Comparison of ENCODE assay signal across 24 mouse cellular contexts in genomic region chr12:100928286-100928685, GRCm38 (mm10). TPM values are rescaled to one million over a fixed set of nuclear protein-coding genes. Genes with fewer than 3 reads are reported as not detected.
A peak's percentile ranks its signal among the peaks of the same experiment; 100 is the strongest.
DNase-seq lines count a peak whose midpoint lies in the region; TF ChIP-seq lines count a peak whose summit lies in the region.
"Had no signal": no experiment of that assay in that cellular context is flagged by ENCODE, and none has a peak within 500 bp of the region (broad histone marks: within the 10 kb centered on the region; RNA-seq: fewer than 3 reads in every experiment).

No protein-coding gene starts in this region.

- H3K4me3 ChIP-seq in spleen, adult 2 months (ENCODE audit: extremely low read depth, insufficient read depth, insufficient read length): no peak overlapping the region
- H3K4me3 ChIP-seq: embryonic facial prominence, embryonic 10.5 days; embryonic facial prominence, embryonic 13.5 days; erythroblast, embryonic 14.5 days; forebrain, embryonic 12.5 days; forebrain, embryonic 15.5 days; heart, adult 2 months; heart, embryonic 10.5 days; heart, embryonic 13.5 days; hindbrain, embryonic 12.5 days had no signal

- peaks cover 5% of the 10 kb centered on the region; the same call in 1 of the 2 replicates for H3K4me1 ChIP-seq in spleen, adult 2 months (ENCODE audit: control insufficient read depth, insufficient read depth, insufficient read length)
- H3K4me1 ChIP-seq: embryonic facial prominence, embryonic 10.5 days; embryonic facial prominence, embryonic 13.5 days; forebrain, embryonic 12.5 days; forebrain, embryonic 15.5 days; heart, embryonic 13.5 days; hindbrain, embryonic 12.5 days had no signal

- no peak for TF ChIP-seq POLR2A in spleen, adult 2 months (IDR thresholded peaks at IDR 0.05; ENCODE audit: low read depth, low read length)

- no peaks in the 10 kb centered on the region for H3K27me3 ChIP-seq in spleen, adult 2 months (ENCODE audit: control insufficient read depth, insufficient read depth, low read length)
- H3K27me3 ChIP-seq in splenic B cell, adult 2 months (ENCODE audit: control insufficient read depth, insufficient read depth, low read length, poor library complexity, severe bottlenecking): no peaks in the 10 kb centered on the region
- H3K27me3 ChIP-seq: embryonic facial prominence, embryonic 13.5 days; forebrain, embryonic 12.5 days; forebrain, embryonic 15.5 days; heart, embryonic 13.5 days; hindbrain, embryonic 12.5 days had no signal

- no peak for DNase-seq in spleen, adult 2 months (ENCODE audit: low read depth in 1 of 2, low spot score in 2 of 2)
- no peak for DNase-seq in spleen, postnatal 10 days (ENCODE audit: low spot score in 2 of 2)
- DNase-seq in B cell, adult 2 months: peak; percentile 37 to 51
- DNase-seq in induced T-regulatory cell, adult 2 months (ENCODE audit: low read depth): peak; percentile 52
- DNase-seq in splenic B cell, adult 2 months (ENCODE audit: low read depth, low spot score): peak; percentile 69
- DNase-seq in testis, postnatal 14 days (ENCODE audit: low spot score): no peak
- no peak for DNase-seq in embryo, embryonic 11 days
- DNase-seq: adrenal gland, postnatal 10 days; cerebellum, adult 11 months; cerebellum, adult 2 months; cerebellum, adult 9-11 months; cerebellum, postnatal 25 days; gastrocnemius, postnatal 10 days; gastrocnemius, postnatal 36 days; heart, adult 2 months; heart, postnatal 14 days had no signal

- peaks cover 61% of the 10 kb centered on the region for H3K36me3 ChIP-seq in spleen, adult 2 months (ENCODE audit: control insufficient read depth, insufficient read depth, low read length)
- H3K36me3 ChIP-seq in splenic B cell, adult 2 months (ENCODE audit: control insufficient read depth, insufficient read depth, low read length, poor library complexity, severe bottlenecking): peaks cover 25% of the 10 kb centered on the region

- TF ChIP-seq CTCF in spleen, adult 2 months (IDR thresholded peaks at IDR 0.05; ENCODE audit: extremely low read depth, insufficient read depth, insufficient read length, insufficient replicate concordance): no peak

- H3K27ac ChIP-seq in spleen, adult 2 months (ENCODE audit: insufficient read depth, low read length): peak overlapping the region; percentile 19; the same call in 1 of the 2 replicates
- H3K27ac ChIP-seq: embryonic facial prominence, embryonic 10.5 days; embryonic facial prominence, embryonic 13.5 days; forebrain, embryonic 12.5 days; forebrain, embryonic 15.5 days; heart, adult 2 months; heart, embryonic 10.5 days; heart, embryonic 13.5 days; hindbrain, embryonic 12.5 days had no signal

- 58% methylated on average over 9 of the region's 9 CpGs for WGBS in spleen, adult 2 months

RNA-seq across cellular contexts. Expression of gene Gpr68, which starts 20.3 kb away (rescaled TPM):
- polyA plus RNA-seq in spleen, adult 2 months (2012; rRNA removed): 14.0 and 18.2 TPM in 2 replicates
- polyA plus RNA-seq: erythroblast, embryonic 14.5 days had no signal

Comparison
In these comparisons a context has a peak if more than half of its experiments do, and no peak if none do; other contexts are left out.
1. DNase-seq: peak in B cell, adult 2 months (2 of 2), induced T-regulatory cell, adult 2 months (single experiment) and splenic B cell, adult 2 months (single experiment); none in spleen, adult 2 months (0 of 2), spleen, postnatal 10 days (0 of 2), testis, postnatal 14 days (single experiment) and embryo, embryonic 11 days (single experiment).